Mouse (Mus musculus) testis, postnatal 10 days (tissue): ENCODE results near the gene Fam129b.

Experiments
- DNase-seq: peaks from one replicate; pipeline ENCODE4 v3.0.0; 2021; ENCODE audit warnings: low spot score

Gene Fam129b

DNA sequence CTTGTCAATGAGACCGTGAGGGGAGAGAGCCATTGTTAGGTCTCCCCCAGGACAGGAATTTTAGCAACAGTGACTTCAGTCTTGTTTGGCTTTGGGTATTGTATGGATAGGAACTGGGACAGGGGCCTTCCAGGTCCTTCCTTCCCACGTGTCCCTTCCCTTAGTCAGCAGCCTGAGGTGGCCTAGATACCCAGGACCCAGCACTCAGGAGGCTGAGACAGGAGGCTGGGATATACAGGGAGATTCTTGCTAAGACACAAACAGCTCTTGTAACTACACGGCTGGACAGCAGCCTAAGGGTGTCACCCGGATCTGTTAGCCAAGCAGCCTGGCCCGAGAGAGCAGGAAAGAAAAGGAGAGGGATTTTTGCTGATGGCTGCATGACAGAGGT lies 16.3 kb upstream of the Fam129b start:
- DNase-seq: no peak

DNA sequence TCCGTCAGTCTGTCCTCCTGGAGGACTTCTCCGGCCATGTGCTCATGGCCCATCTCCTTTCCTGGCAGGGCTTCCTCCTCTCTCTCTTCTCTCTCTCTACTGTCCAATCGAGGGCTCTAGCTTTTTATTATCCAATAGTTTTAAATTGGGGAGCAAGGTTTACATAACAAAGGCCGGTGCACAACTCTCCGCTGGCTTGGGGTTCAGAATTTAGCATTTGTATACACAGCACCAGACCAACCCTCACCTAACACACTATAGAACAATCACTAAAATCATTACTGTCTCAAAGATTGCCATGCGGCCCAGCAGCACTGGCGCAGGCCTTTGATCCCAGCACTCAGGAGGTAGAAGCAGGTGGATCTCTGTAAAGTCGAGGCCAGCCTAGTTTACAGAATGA lies 15.1 kb upstream of the Fam129b start:
- no peak for DNase-seq

DNA sequence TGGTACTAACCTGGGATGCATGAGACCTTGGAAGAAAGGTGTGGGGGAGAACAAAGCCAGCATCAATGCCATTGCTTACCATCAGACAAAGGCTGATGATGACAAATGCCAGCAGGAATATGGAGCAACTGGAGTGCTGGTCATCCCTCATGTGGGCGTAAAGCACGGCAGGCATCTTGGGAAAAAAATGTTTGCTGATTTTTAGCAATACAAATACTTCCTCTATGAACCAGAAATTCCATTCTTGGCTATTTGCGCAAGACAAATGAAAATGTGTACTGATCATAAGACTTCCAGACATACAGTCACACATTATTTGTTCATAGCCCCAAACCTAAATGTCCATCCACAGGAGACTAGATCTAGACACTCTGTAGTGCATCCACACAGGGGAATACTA lies 12.6 kb upstream of the Fam129b start:
- no peak for DNase-seq

DNA sequence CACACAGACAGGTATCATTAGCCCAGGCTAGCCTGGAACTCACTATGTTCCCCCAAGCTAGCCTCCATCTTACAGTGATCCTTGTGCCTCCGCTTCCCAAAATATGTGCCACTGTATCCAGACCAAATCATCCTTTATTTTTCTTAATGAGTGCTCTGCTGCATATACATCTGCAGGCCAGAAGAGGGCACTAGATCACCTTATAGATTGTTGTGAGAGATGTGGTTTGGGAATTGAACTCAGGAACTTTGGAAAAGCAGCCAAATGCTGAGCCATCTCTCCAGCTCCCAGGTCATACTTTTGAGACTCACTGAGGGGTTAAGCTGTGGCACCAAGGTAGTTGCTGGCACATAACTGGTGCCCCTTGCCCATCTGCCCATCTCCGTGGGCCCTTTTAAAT lies 11.2 kb upstream of the Fam129b start:
- DNase-seq: no peak

DNA sequence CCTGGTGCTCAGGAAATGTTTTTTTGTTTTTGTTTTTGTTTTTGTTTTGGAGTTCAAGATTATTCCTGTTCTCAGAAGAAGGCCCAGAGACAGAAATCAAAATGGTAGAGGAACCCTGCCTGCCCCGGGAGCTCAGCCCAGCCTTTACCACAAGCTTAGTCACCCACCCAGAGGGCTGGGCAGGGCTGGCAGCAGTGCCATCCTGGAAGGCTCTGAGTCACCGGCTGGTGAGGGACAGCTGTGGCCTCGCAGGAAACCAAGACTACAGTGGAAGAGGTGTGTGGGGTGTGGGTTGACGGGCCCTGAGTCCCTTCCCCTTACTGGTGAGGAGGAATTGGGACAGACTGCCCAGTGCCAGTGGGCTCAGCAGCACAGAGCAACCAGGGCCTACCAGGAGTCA lies 8.6 kb upstream of the Fam129b start:
- no peak for DNase-seq

DNA sequence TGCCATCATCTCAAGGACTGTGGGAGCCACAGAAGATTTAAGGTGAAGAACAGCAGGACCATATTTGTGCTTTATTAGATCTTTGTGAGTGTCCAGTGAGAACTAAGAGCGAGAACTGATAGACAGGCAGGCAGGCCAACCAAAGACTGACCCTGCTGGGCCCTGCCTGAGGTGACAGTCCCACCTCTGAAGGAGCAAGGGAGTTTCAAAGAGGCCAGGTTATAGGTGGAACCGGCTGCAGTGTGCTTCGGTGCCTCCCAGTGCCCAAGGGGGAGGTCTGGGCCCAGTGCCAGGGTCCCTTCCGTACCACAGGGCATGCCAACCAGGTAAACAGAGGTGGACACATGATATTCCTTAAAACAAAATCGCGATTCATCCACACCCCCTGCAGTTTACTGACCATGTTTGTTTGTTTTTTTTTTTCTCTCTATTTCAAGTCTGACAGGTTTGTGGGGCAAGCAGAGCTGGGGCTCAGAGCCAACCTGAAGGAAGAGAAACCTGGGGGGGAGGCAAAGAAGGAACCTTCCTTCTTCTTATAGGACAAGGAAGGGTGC lies 6.1 kb upstream of the Fam129b start:
- peak; percentile 55 for DNase-seq

DNA sequence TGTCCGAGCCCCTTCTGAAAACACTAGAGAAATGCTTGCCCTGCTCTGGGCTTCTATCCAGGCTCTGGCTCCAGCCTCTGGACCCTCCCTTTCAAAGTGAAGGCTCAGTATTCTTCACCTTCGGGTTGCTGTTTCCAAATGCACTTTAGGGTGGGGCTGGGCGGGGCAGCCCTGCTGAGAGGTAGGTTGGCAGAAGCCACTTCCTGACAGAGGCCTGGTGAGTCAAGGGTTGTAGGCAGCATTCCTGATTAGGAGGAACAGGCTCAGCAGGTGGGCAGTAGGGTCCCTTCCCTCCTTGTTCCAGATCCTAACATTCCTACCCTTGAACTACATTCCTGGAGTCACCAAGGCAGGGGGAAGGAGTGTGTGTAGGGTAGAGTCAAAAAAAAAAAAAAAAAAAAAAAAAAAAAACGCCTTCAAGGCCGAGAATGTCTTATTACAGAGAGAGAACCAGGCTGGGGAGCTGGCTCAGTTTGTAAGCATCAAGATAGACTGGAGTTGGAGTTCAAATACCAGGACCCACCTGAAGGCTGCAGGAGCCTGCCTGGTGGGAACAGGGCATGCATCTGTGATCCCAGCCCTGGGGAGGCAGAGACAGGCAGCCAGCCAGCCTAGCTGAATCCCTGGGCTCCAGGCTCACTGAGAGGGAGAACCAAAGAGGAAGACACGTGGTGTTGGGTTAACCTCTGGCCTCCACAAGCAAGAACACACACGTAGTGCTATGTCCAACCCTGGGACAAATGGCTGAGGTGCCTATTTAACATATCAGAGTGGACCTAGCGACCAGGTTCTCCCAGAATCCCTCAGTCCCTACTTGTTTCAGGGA lies 5.4 kb upstream of the Fam129b start:
- DNase-seq: no peak

DNA sequence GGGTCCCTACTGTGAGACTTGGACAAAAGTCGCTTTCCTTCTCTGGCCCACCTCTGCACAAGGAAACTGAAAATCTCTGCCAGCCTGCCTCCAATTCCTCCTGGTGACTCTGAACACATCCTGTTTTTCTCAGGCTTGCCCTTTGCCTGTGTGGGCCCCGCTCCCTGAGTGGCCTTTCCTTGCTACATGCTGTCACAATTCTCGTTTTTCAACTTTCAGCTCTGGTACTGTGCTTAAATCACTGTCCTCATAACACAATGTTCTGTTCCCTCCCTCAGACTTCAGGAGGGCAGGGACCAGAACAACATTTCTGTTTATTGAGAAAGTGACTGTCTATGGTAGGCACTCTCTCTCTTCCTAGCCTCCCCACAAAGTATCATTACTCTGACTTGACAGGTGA lies 1.8 kb upstream of the Fam129b start:
- no peak for DNase-seq

DNA sequence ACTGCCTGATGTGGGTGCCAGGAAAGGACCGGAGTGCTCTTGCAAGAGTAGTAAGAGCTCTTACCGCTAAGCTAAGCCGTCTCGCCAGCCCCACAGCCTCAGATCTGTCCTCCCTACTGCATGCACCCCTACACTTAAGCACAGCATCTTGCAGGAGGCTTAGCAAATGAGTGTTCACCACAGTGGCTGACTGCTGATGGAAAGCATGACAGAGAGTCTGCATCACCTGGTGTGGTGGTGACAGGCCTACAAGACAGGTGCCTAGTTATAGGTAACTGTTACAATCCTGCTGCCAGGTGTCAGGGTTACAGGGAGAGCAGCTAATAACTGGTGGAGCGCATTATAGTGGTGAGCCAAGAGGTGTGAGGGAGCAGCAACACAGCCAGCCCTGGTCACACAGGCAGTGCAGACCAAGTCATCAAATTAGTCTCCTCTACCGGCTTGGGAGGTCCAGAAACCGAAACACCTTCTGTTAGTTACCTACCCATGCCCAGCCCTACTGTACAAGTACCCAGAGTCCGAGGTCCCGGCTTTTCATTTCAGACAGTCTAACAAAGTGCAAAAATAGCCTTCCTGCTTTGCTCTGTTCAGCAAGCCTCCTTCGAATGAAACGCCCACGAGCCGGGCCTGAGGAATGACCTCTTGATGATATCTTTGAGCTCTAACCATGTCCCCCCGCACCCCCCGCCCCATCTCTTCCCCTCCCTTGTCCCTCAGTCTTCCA lies 801 bp upstream of the Fam129b start:
- DNase-seq: no peak

DNA sequence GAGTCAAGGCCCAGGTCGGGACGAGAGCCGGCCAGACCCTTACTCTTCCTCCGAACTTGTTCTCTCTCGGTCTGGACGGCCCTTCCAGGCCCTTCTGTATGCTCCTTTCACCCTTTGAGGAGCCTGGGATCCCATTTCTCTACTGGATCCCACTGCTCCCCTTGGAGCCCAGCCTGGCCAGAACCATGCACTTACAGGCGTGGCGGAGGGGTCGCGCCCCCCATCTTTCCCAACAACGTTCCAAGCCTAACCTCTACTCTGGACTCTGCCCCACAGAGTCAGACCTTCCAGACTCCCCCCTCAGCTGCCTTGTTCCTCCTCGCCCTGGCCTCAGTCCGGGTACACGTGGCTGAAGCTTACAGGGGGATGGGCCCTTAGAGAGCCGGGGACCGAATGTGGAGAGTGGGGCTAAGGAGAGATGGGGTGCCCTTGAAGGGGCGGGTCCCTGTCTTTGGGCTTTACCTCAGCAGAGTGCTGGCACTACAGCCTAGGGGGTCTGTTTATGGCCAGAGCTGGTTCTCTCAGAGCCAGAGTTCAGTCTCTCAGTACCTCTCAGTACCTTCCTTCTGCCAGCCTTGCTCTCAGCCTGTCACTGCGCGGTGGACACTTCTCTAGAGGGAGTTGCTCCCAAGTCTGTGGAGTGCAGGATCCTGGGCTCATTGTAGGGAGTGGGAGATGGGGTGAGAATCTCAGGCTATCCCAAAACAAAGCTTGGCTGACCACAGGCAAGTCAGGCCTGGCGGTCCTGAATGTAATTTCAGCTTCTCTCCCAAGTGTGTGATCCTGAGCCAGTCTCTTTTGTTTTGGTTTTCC lies 782 bp downstream of the Fam129b start:
- DNase-seq: no peak

DNA sequence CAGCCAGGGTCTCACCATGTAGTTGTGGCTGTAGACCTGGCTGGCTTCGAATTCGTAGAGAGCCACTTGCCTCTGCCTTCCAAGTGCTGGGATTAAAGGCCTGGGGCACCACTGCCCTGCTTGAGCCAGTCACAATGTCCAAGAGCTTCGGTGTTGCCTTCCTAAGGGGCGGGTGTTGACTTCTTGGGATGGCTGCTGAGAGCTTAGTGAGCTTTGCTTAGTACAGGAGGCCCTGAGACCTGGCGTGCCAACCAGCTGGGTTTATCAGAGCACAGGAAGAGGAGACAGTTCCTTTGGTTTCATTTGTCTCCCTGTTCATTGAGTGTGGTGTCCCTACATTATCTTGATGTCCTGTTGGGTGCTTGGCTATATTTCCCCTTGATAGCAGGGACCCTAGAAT lies 1.4 kb downstream of the Fam129b start:
- DNase-seq: no peak

DNA sequence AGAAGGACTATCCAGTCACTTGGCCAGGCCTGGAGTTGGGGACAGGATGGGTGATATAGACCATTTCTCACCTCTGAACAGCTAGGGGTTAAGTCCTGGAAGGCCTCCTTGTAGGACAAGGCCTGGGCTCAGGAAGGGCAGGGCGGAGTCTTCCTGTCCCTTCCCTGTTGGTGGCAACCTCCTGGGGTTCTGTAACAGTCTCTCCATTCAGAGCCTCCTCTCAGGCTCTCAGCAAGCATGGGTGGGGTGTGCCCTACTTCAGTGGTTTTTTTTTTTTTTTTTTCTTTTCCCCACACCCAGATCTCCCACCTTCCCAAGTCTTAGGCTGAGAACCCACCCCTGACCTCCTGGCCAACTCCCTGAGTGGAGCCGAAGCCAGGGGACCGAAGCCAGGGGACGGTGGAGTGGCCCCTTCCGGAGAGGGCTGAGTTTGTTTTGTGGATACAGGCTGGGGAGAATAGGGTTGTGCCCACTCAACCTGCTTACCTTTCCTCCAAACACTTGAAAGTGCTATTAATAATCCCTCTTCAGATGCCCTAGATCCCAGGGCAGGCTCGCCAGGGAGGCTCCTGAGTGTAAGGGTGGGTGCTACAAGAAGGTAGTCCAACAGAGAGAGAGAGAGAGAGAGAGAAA lies 2.0 kb downstream of the Fam129b start:
- DNase-seq: no peak

DNA sequence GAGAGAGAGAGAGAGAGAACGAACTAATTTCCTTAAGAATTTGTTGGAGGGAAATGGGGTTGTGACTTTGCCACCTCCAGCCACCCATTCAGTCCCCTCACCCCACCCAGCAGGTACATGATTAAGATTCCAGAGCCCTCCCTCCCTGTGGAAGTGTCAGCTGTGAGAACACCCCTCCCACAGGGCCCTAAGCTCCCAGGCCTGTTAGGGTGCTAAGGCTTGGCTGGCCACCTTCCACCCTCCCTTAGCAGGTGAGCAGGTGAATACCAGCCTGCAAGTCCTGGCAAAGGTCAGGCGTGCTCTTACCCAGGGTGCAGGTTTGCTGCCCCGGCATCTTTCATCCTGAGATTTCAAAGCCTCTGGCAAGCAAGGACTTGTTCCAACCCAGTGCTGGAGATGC lies 2.5 kb downstream of the Fam129b start:
- no peak for DNase-seq

DNA sequence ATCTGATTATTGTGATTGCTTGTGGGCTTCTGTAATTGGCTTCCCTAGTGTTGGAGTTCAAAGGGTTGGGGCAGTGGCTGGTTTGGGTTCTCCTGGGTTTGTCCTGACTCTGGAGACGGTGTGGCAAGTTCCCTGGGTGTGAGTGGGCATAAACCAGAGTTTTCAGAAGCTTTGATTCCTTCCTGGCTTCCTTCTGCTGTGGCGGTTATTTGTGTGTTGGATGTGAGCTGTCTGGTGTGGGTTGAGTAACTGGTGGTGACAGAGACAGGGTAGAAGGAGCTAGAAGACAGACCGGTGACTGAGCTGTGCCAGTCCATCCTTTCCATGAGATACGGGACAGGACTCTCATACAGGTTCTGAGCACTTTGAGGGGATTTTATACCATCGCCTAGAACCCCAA lies 3.7 kb downstream of the Fam129b start:
- no peak for DNase-seq

DNA sequence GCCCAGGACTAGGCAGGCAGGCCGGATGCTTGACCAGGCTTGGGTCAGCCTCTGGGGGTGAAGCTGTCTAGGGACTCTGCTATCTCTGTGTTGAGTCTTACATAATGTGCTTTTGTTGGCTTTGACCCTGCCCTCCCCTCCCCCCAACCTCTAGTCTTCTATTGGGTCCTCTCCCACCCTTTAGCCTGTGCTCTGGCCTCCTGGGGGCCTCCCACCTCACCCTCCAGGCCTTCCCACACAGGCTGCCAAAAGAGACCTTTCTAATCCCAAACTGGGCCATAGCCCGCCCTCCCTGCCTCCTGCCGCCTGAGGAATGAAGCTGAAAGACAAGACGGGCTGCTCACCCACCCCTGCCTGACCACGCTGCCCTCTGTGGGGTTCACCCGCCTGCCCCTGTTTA lies 5.1 kb downstream of the Fam129b start:
- DNase-seq: no peak

DNA sequence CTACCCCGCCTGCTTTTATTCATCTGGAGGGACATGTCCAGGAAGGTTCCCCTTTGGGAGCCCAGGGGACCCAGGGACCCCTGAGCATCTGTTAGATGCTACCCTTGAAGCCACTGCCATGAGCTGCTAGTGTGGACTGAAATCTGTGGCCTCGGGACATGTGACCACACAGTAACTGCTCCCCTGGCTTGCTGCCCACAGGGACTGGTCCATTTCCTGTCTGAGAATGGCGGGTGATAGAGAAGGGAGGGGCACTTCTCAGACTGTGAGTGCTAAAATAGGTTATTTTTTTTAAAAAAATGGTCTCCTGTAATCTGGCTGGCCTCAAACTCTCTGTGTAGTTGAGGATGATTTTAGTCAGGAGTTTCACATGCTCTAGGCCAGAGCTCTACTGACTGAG lies 5.8 kb downstream of the Fam129b start:
- peak; percentile 81 for DNase-seq

DNA sequence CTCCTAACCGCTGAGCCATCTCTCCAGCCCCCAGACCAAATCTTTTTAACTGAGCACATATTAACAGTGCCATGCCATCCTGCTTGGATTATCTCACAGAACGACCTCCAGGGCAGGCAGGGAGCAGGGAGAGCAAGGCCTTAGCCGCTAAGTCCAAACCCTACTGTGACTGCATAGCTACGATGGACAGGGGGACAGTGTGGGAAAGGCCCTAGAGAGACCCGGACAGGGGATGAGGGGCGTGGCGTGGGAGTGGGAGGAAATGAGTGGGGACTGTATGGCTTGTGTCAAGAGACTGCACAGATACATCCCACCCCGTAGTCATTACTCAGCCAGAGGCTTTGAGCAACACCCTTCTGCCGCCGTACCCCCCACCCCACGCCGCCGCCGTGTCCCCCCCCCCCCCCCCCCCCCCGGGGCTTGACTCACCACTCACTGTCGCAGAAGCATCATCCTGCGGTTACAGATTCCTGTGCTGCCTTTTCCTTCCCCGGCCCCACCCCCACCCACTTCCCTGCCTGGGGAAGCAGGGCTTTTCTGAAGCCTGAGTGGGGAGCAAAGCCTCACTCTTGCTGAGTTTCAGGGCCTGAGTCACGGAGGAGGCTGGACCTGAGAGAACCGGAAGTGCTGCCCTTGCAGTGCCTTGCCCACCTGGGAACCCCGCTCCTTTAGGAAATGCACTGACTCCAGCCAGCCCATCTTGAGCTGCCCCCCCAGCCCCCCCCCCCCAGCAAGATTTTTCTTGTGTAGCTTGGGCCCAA lies 6.5 kb downstream of the Fam129b start:
- DNase-seq: no peak

DNA sequence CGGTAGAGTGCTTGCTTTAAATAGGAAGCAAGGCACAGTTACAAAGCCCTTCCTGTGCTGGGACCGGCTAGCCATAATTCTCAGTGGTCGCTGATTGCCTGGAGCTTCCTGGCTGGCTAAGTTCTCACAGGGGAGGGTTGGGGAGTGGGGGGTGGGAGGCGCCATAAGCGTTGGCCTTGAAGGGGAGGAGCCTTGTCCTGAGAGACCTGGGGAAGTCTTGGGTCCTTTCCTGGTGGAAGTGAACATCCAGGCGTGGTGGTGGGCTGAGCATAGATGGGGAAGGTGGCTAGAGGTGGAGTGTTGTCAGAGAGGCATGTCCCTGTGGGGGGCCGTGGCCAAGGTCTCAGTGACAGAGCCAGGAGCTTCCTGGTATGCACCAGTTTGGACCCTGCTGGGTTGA lies 8.8 kb downstream of the Fam129b start:
- no peak for DNase-seq

DNA sequence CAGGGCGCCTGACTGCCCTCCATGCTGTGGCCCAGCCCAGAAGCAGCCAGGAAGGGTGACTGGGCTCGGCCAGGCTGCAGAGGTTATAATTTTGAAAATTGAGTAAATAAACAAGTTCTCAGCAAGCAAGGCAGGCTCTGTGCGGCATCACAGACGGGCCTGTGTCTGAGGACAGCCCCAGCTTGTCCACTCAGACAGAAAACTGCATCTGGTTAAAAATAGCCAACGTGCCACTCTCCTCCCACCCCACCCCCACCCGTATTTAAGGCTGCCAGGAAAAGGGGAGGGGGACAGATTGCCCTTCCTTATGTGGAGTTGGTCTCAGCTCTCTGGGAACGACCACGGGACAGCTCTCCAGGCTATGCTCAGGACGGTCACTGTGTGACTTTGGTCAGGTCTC lies 12.1 kb downstream of the Fam129b start:
- DNase-seq: no peak

DNA sequence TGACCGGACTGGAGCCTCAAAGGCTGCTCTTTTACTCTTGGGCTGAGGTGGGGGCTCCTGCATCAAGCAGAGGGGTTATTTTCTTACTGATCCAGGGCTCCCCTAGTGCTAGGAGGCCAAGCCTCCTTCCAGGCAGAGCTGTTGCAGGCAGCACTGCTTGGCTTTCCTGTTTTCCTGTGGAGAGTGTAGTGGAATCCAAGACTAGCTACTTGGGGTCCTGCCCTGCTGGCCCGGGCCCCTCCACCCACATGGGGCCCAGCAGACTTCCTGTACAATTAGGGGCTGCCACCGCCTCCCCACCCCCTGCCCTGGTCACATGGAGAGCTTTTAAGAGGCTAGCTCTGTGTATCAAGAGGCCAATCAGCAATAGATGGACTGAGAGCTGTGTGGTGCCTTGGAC lies 12.6 kb downstream of the Fam129b start:
- DNase-seq: no peak

DNA sequence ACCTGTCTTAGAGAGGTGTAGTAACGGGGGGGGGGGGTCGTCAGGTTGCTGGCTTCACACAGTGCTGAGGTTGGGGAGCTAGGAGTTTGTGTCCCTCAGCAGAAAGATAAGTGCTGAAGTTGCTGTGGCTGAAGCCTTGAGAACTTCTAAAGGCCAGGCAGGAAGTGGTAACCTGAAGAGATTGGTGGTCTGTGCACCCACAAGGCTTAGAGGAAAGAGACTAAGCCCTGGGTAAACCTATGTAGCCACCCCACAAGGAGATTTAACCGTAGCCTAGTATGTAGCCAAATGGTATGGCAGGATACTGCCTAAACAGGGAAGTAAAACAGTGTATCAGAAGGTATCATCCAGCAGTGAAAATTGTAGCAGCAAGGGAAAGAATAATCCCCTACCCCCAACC lies 14.4 kb downstream of the Fam129b start:
- DNase-seq: no peak
